Mouse (Mus musculus): ENCODE measurements around the gene Cacna2d2.

The Cacna2d2 gene

GRCm38 (mm10) chr9:107500708-107501286 lies 101.4 kb downstream of the Cacna2d2 start:
- no peak for DNase-seq (ENCODE audit: low read depth, low spot score)

- DNase-seq (ENCODE audit: low read depth, low spot score): no peak
These were observed 102.9 kb downstream of the Cacna2d2 start for GRCm38 (mm10) chr9:107502131-107502846.

- no peak for DNase-seq (ENCODE audit: low read depth, low spot score)
These were observed 105.5 kb downstream of the Cacna2d2 start for GRCm38 (mm10) chr9:107504662-107505537.

- DNase-seq (ENCODE audit: low read depth, low spot score): no peak
These were observed 108.9 kb downstream of the Cacna2d2 start for GRCm38 (mm10) chr9:107508266-107508665.

GRCm38 (mm10) chr9:107510384-107511100 lies 111.1 kb downstream of the Cacna2d2 start:
- DNase-seq (ENCODE audit: low read depth, low spot score): no peak

GRCm38 (mm10) chr9:107511436-107511835 lies 112.0 kb downstream of the Cacna2d2 start:
- DNase-seq (ENCODE audit: low read depth, low spot score): no peak

GRCm38 (mm10) chr9:107512326-107512725 lies 112.9 kb downstream of the Cacna2d2 start:
- no peak for DNase-seq (ENCODE audit: low read depth, low spot score)

- peak; percentile 68 for DNase-seq (ENCODE audit: low read depth, low spot score)
These were observed 115.0 kb downstream of the Cacna2d2 start for GRCm38 (mm10) chr9:107514303-107514955.

GRCm38 (mm10) chr9:107520331-107520730 lies 120.9 kb downstream of the Cacna2d2 start:
- DNase-seq (ENCODE audit: low read depth, low spot score): no peak

GRCm38 (mm10) chr9:107521190-107521589 lies 121.8 kb downstream of the Cacna2d2 start:
- DNase-seq (ENCODE audit: low read depth, low spot score): no peak

- no peak for DNase-seq (ENCODE audit: low read depth, low spot score)
These were observed 122.4 kb downstream of the Cacna2d2 start for GRCm38 (mm10) chr9:107521711-107522399.

- DNase-seq (ENCODE audit: low read depth, low spot score): no peak
These were observed 122.9 kb downstream of the Cacna2d2 start for GRCm38 (mm10) chr9:107522400-107522711.

GRCm38 (mm10) chr9:107526198-107527026 lies 127.0 kb downstream of the Cacna2d2 start:
- peak; percentile 68 for DNase-seq (ENCODE audit: low read depth, low spot score)

- DNase-seq (ENCODE audit: low read depth, low spot score): peak; percentile 91
These were observed 134.5 kb downstream of the Cacna2d2 start, which contains the start of gene Tmem115 for GRCm38 (mm10) chr9:107533791-107534407. TSS of gene Tmem115 (plus strand) at chr9:107533945.

- no peak for DNase-seq (ENCODE audit: low read depth, low spot score)
These were observed 135.2 kb downstream of the Cacna2d2 start for GRCm38 (mm10) chr9:107534408-107535202.

- no peak for DNase-seq (ENCODE audit: low read depth, low spot score)
These were observed 138.8 kb downstream of the Cacna2d2 start for GRCm38 (mm10) chr9:107538231-107538630.

GRCm38 (mm10) chr9:107538711-107539110 lies 139.3 kb downstream of the Cacna2d2 start:
- DNase-seq (ENCODE audit: low read depth, low spot score): no peak

- DNase-seq (ENCODE audit: low read depth, low spot score): no peak
These were observed 140.5 kb downstream of the Cacna2d2 start for GRCm38 (mm10) chr9:107539940-107540339.

All from embryo, embryonic 11.5 days (tissue).